Mouse (Mus musculus) common myeloid progenitor, adult 5-6 weeks (primary cell): Measurements from ENCODE around the gene Eci1. TPM values are rescaled to one million over a fixed set of nuclear protein-coding genes. Genes with fewer than 3 reads are reported as not detected.
"Not testable (repeated sequence)": the region's sequence is repeated elsewhere in the genome, so short reads cannot be mapped to it uniquely, and the experiment has no call there.

Experiments used
- ATAC-seq: replicated peaks from 2 replicates; pipeline ENCODE4 v1.8.0; 2016; ENCODE audit warnings: low read depth, mild to moderate bottlenecking, moderate TSS enrichment, inconsistent platforms; ENCODE audit not compliant: poor library complexity, severe bottlenecking
- total RNA-seq: library from RNA; stranded (forward); fragments of 200-1000, 187-1606 nt; gene quantifications from 2 replicates; pipeline ENCODE4 v1.2.3, GENCODE M21; 2017

Gene Eci1
- total RNA-seq = 26.0 and 28.7 TPM in 2 replicates

DNA sequence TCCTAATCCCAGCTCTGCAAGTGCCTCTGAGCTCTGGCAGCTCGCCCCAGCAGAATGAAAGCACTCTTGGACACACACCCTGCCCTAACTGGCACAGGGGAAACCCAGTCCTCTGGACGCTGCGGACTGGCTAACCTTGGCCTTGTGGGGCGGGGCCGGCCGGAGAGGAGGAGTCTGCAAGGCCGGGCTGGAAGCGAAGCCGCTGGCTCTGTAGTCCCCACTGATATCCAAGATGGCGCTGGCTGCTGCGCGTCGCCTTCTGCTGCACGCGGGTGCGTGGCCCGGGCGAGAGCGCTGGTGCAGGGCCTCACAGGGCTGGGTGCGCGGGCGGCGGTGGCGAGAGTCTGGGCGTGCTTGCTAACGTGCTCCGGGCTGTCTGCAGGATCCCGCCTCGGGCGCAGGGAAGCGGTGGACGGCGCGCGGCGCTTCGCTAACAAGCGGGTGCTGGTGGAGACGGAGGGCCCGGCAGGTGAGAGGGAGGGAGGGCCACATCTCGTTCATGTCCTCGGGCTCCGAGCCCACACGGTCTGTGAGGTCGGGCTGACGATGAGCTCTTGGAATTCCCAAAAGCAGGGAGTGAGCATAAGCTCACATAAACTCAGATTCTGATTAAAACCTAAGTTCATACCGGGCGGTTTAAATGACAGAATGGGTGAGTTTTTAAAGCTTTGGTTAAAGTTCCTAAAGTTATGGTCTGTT, at the start of gene Eci1:
Eci1 (plus strand) TSS at position 171 of the 699 bp plus-strand sequence.
- ATAC-seq = peak; percentile 98

DNA sequence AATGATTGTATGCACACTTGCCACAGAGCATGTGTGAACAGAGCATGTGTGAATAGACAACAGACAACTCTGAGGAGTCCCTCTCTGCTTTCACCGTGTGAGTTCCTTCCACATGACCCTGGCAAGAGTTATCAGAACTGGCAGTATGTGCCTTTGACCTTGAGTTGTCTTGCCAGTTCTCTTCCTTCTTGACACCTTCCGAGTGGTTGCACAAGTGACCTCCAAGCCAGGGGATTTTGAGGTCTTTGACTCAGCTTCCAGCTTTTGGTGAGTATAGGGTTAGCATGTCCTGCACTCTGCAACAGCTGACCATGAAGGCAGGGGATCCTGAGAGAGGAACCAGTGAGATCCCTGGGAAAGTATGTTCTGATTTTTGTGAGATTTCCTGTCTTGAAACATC, 47.9 kb upstream of the Eci1 start:
- ATAC-seq = no peak

DNA sequence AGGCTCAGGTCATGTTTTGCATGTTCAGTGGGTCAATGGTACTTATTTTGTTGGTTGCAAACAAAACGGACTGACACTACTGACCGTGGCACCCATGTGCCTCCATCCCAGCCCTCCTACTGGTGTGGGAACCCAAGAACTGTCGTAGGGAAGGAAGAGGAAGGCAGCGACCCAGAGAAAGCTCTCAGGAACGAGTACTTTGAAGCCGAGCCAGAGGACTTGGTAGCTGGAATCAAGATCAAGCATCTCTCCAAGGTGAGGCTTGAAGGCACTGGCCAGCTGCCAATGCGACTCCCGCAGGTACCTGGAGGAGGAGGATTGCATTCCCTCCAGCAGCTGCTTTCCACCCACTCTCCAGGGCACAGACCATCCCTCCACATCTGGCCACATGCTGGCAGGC, 42.7 kb upstream of the Eci1 start:
- ATAC-seq = no peak

DNA sequence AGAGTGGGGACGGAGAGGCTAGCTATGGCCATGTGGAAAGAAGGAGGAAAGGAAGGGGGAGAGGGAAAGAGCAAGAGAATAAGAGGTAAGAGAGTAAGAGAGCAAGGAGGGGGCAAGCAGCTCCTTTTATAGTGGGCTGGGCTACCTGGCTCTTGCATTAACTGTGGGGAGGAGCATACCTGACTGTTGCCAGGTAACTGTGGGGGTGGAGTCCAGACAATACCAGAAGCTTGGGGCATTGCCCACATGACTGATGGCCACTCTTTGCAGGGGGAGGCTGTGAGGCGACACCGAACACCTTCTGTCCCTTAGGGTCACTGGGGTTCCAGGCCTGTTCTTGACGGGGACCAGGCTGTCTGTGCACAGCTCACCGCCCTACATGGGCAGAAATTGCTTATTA, 37.7 kb upstream of the Eci1 start:
- no peak for ATAC-seq

DNA sequence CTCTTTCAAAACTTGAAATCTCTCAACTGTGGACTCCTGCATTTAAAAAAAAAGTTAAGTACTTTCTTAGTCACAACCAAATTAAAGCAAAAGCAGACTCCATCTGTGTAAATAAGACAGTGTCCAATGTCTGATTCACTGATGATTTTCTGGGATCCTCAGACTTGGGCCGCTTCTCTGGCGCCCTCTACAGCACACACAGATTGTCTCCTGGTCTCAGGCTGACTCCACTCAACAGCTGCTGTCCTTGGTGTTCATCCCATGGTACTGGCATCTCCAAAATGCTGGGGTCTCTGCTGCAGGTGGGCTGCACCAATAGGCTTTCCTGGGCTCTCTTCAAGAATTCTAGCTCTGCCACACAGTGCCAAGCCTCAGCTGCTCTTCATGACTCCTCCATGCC, 36.6 kb upstream of the Eci1 start:
- peak; percentile 72 for ATAC-seq

DNA sequence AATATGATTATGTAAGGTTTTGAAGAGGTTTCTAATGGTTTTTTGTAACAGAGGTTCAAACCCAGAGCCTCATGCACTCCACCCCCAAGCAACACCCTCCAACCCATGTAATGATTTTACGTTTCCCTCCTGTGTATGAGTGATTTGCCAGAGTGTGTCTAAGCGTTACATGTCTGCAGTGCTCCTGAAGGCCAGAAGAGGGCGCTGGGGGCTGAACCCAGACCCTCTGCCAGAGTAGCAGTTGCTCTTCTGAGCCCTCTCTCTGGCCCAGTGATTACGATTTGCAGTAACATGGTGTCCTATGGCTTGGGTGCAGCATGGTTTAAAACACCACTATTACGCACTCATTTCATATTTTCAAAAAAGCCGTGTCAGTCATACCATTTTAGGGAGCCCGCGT, 35.3 kb upstream of the Eci1 start:
- 0 out of 2 replicates have a peak, but pooled peaks have one; percentile 52 for ATAC-seq

DNA sequence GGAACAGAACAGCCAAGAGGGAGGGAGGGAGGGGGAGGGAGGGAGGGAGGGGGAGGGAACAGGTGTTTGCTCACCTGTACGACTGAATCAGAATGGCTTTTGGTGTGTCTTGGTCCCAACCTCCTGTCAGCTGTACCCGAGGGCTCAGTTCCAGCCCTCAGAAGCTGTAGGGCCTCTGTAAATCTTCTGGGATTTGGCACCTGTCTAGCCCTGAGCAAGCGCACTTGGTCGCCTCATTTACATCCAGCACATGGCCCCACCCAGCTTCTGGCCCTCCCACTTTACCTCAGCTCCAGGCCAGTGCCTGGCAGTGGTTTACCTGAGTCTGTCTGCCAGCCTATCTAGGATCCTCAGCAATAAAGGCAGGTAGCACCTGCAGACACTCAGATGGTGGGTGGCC, 32.9 kb upstream of the Eci1 start:
- no peak for ATAC-seq

DNA sequence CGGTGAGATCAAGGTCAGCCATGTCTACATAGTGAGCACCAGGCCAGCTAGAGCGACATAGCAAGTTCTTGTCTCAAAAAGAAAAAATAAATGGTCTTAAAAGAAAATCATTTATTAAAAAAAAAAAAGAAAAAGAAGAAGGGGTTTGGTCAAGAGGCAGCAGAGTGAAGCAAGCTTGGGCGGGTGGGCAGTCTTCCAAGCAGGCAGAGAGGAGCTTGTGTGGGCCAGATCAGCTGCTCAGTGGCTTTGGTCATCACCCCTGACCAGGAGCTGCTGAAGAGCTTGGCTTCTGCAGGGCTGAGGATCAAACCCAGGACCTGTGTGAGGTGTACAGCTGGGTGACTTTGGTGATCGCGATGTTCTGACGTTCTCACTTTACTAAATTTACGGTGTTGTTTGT, 32.0 kb upstream of the Eci1 start:
- no peak for ATAC-seq

DNA sequence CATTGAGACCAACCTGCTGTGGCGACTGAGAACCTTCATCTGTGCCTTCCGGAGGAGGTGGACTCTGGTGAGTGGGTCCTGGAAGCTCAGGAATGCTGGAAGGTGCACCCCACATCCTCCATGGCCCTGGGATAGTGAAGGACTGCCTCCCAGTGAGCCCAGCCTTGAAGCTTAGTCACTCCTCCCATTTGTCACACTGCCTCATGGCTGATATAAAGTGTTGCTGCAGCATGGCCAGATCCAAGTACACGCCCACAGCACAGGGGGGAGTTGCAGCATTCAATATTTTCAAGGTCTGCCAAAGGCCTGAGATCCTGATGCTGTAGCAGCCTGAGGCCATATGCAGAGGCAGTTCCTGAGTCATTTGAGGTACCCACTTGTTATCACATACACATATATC, 24.1 kb upstream of the Eci1 start:
- ATAC-seq = no peak

DNA sequence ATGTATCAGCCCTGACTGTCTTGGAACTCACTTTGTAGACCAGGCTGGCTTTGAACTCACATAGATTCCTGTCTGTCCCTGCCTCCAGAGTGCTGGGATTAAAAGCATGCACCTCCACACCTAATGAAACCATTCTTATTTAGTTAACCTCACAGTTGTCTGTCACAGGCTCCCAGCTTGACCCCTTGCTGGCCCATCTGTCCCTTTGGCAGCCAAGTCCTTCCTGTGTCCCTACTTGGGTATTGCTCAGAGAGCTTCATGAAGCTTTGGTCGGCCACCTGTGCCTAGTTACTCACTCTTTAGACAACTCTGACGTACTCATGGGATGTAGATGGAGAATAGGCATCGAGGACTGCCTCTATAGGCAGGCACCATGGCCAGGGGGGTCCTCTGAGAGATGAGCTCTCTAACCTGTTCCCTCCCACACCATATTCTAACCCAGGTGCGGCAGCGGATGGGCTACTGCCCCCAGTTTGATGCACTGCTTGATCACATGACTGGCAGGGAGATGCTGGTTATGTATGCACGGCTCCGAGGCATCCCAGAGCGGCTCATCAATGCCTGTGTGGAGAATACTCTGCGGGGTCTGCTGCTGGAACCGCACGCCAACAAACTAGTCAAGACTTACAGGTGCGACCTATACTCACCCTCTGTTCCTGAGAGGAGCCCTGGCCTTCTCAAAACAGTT, 19.2 kb upstream of the Eci1 start:
- no peak for ATAC-seq

DNA sequence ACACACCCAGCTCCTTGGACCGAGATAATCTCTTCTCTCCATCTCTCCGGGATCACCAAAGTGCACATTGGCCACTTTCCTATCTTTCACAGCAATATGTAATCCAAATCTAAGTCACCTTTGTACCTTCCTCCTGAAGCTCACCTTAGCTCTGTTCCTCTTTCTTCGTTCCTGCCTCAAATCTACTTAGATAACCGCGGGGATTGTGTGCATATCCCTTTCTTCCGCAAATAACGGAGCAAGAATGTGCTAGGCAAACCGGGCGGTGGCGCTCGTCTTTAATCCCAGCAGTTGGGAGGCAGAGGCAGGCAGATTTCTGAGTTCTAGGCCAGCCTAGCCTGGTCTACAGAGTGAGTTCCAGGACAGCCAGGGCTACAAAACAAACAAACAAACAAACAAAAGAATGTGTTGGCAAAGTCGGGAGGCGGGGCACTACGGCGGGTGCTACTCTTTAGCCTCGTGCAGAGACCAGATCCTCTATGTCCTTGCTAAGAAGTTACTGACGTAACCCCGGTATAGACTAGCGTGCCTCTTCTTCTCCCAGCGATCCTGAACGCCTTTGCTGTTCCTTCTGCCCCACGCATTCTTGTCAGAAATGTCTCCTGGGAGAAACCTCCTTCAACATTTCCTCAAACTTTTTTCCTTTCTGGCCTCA, 12.8 kb upstream of the Eci1 start:
- ATAC-seq = no peak

DNA sequence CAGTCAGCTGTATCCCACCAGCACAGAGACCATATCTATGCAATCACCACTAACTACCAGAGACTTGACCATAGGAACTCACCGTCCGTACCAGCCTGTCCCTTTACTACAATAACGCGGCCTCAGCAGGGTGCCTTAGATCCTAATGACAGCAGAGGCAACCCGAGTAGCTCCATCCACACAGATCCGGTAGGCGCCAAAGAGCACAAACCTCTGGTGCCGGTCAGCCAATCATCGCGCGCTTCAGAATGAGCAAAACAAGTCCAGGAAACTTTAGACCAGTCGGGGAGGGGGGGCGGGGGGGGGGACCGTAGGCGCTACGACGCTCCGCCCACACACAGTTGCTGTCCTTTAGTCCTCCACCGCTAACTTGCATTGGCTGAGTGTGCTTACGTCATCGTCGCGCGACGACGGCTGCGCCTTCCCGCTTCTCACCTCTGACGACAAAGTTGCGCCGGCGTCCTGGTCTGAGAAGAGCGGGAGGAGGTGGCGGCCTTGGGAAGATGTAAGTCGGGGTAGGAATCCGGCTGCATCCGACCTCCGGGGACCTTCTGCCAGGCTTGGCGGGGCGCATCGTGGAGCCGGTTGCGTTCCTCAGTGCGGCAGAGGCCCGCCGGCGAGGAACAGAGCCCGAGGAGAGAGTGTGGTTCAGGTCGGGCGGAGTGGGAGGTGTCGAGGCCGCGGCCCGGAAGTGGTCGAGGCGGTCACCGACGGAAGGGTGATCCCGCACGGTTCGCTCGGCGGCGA, 12.0 kb upstream of the Eci1 start, which contains the start of gene Rnps1:
Rnps1 (plus strand) TSS at position 336 of the 747 bp plus-strand sequence.
- ATAC-seq = peak; percentile 84

DNA sequence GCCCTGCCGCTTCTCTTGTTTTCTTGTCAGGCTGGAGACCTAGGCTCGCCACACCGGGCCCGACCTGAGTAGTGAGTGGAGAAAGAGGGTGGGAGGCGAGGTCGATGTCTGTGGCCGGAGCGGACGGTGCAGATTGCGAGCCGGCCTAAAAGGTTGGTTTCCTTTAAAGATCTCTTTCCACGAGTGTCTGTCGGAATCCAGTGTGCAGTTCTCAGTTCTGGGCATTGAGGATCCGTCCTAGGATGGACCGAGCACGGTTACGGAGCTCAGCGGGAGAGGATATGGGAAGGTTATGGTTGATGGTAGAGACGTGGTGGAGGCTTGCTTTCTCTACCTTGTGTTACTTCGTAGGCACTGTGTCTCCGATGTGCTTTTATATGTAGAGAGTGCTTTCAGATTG, 11.4 kb upstream of the Eci1 start:
- no peak for ATAC-seq

DNA sequence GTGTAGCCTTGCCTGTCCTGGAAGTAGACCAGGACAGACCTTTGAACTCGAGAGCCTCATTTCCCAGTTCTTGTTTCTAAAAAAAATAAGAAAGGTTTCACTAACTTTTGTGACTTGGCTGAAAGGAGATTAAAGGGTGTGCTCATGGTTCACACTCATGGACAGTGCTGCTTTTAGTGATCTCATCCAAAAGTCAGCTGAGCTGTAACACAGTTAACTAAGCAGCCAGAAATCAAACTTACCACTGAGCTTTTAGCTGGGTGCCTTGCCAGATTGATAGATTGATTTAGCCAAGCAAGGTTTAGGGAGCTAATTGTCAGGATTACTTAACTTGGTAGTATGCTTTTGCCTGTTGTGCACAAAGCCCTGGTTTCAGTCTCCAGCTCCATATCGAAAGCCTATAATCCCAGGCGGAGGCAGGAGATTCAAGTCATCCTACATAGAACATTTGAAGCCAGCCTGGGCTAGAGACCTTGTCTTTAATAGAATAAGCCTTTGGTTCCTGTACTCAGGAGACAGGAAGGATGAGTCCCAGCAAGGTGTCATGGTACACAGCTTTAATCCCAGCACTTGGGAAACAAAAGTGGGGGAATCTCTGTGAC, 10.3 kb upstream of the Eci1 start:
- ATAC-seq = no peak

DNA sequence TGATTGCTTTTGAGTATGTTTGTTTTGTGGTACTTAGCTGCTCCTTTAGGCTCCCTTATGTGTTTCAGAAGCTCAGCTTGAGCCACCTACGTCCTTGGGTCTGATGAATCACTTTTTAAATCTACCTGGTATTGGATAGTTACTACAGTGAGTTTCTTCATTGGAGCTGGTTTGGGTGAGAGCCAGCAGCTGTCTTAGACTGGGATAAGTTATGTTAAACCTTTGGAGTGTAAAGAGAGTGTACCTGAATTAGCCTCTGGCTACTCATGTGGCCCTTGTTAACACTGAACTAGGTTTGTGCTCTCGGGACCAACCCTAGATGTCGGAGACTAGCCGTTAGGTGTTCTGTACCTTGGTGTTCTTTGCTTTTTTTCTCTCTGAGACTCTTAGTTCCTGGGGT, 3.3 kb upstream of the Eci1 start:
- no peak for ATAC-seq

DNA sequence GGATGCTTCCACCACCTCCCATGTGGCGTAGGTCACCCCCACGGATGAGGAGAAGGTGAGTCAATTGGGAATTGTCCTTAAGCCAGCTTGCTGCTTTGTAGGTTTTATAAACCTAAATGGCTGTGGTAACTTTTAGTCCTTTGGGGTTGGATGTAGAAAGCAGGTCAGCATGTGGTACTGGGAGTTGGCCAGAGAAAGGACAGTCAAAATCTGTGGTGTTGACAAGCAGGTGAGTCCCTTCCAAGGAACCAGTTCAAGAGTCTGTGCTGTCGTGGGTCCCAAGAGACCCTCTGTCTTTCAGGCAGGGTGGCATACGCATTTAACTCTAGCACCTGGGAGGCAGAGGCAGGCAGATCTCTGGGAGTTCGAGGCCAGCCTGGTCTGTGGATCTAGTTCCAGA, 2.0 kb upstream of the Eci1 start:
- ATAC-seq = no peak

DNA sequence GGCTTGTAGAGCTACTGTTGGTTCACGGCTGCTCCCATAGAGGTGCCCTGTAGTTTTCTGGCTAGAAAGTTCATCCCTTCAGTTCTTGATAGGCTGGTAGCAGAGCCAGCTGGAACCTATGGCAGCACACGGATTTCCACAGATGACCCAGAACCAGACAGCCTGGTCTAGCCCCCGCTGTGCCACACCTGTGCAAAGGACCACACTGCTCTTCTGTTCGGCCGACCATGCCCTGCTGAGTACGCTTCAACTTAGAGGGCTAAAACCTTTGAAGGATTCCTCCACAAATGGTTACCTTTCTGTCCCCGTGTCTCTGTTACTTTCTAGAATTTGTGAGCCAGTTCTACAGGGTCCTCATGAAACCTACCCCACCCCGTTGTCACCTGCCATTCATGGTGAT, 1.1 kb upstream of the Eci1 start:
- not testable (repeated sequence) for ATAC-seq

DNA sequence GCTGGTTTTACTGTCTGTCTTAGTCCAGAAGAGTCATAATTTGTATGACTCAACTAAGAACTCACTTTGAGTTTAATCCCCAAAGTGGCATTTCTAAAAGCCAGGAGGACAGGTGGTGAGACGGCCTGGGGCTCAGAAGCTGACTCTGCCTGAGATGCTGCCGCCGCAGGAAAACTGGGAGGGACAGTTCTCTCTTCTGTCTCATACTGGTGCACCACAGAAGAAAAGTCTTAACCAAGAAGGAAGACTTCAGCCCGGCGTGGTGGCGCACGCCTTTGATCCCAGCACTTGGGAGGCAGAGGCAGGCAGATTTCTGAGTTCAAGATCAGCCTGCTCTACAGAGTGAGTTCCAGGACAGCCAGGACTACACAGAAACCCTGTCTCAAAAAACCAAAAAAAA, 536 bp upstream of the Eci1 start:
- ATAC-seq = no peak

DNA sequence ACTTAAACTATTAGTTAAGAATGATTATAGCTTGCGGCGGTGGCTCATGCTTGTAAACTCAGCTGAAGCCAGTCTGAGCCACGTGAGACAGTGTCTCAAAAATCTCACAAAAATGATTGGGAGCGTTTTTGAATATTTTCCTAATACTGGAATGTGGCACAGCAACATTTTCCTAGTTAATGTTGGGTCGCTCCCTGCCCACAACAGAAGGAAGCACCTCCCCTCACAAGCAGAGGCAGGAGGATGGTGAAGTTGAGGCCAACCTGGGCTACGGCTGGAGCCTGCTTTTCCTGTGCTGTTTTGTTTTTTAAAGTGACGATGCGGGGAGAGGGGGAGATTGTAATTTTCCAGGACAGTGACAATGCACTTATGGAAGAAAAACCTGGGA, 723 bp downstream of the Eci1 start:
- no peak for ATAC-seq
